Mouse (Mus musculus): ENCODE measurements around the gene Fbxo2. TPM values are rescaled to one million over a fixed set of nuclear protein-coding genes. Genes with fewer than 3 reads are reported as not detected.
"Not testable (repeated sequence)": the region's sequence is repeated elsewhere in the genome, so short reads cannot be mapped to it uniquely, and the experiment has no call there.

The Fbxo2 gene
- polyA plus RNA-seq, 1 experiment from 2014 or later, result 1.0 TPM

- H3K27me3 ChIP-seq, result peaks cover 79% of the 10 kb centered on the region
- ATAC-seq, result no peak
- H3K9me3 ChIP-seq (replicated peaks), result no peaks in the 10 kb centered on the region
- no peaks in the 10 kb centered on the region for H3K36me3 ChIP-seq (ENCODE audit: poor library complexity, severe bottlenecking)
- H3K4me2 ChIP-seq, result no peak overlapping the region
- no peak overlapping the region for H3K27ac ChIP-seq
- H3K4me3 ChIP-seq, result no peak overlapping the region
- no peak overlapping the region for H3K9ac ChIP-seq
- peaks cover 37% of the 10 kb centered on the region for H3K4me1 ChIP-seq
- WGBS, result 5% methylated on average over 17 of the region's 17 CpGs
Measured at GRCm38 (mm10) chr4:148165551-148165950, 5.1 kb downstream of the Fbxo2 start.

GRCm38 (mm10) chr4:148166431-148166830 lies 6.0 kb downstream of the Fbxo2 start:
- ATAC-seq, result peak; percentile 54
- Histone ChIP-seq H3K9ac (no peak overlapping the region), H3K27me3 (peaks cover 71% of the 10 kb centered on the region), H3K4me2 (peak overlapping the region; percentile 44), H3K27ac (0 out of 2 replicates have a peak overlapping the region, but pooled peaks have one; percentile 26), H3K36me3 (ENCODE audit: poor library complexity, severe bottlenecking) (no peaks in the 10 kb centered on the region), H3K9me3 (replicated peaks) (no peaks in the 10 kb centered on the region), H3K4me1 (peaks cover 30% of the 10 kb centered on the region), H3K4me3 (peak overlapping the region; percentile 4; the same call in 1 of the 2 replicates)
- WGBS, result 6% methylated on average over 10 of the region's 10 CpGs

- H3K9me3 ChIP-seq (replicated peaks), result no peaks in the 10 kb centered on the region
- no peaks in the 10 kb centered on the region for H3K36me3 ChIP-seq (ENCODE audit: poor library complexity, severe bottlenecking)
- ATAC-seq, result no peak
- H3K4me3 ChIP-seq, result peak overlapping the region; percentile 4; the same call in 1 of the 2 replicates
- H3K4me1 ChIP-seq, result peaks cover 30% of the 10 kb centered on the region
- H3K27me3 ChIP-seq, result peaks cover 71% of the 10 kb centered on the region
- no peak overlapping the region for H3K27ac ChIP-seq
- WGBS, result 19% methylated on average over 3 of the region's 4 CpGs
- peak overlapping the region; percentile 44 for H3K4me2 ChIP-seq
- no peak overlapping the region for H3K9ac ChIP-seq
Measured at GRCm38 (mm10) chr4:148166986-148167385, 6.6 kb downstream of the Fbxo2 start.

GRCm38 (mm10) chr4:148168287-148168686 lies 7.9 kb downstream of the Fbxo2 start:
- no peak overlapping the region for H3K27ac ChIP-seq
- H3K27me3 ChIP-seq, result peaks cover 70% of the 10 kb centered on the region
- no peaks in the 10 kb centered on the region for H3K9me3 ChIP-seq (replicated peaks)
- no peak overlapping the region for H3K9ac ChIP-seq
- H3K36me3 ChIP-seq (ENCODE audit: poor library complexity, severe bottlenecking), result no peaks in the 10 kb centered on the region
- H3K4me2 ChIP-seq, result no peak overlapping the region
- H3K4me3 ChIP-seq, result no peak overlapping the region
- no peak for ATAC-seq
- 29% methylated on average over 7 of the region's 7 CpGs for WGBS
- peaks cover 32% of the 10 kb centered on the region for H3K4me1 ChIP-seq

GRCm38 (mm10) chr4:148169586-148169985 lies 9.2 kb downstream of the Fbxo2 start:
- Histone ChIP-seq H3K9ac (no peak overlapping the region), H3K4me2 (no peak overlapping the region), H3K27ac (no peak overlapping the region), H3K4me3 (no peak overlapping the region), H3K4me1 (peaks cover 36% of the 10 kb centered on the region), H3K27me3 (peaks cover 70% of the 10 kb centered on the region), H3K36me3 (ENCODE audit: poor library complexity, severe bottlenecking) (no peaks in the 10 kb centered on the region), H3K9me3 (replicated peaks) (no peaks in the 10 kb centered on the region)
- 24% methylated on average over 15 of the region's 15 CpGs for WGBS
- no peak for ATAC-seq

GRCm38 (mm10) chr4:148170842-148171241 lies 10.4 kb downstream of the Fbxo2 start:
- H3K36me3 ChIP-seq (ENCODE audit: poor library complexity, severe bottlenecking), result no peaks in the 10 kb centered on the region
- H3K27ac ChIP-seq, result no peak overlapping the region
- H3K4me2 ChIP-seq, result no peak overlapping the region
- WGBS, result 0% methylated on average over 2 of the region's 2 CpGs
- peaks cover 27% of the 10 kb centered on the region for H3K4me1 ChIP-seq
- peaks cover 70% of the 10 kb centered on the region for H3K27me3 ChIP-seq
- H3K9ac ChIP-seq, result no peak overlapping the region
- H3K4me3 ChIP-seq, result no peak overlapping the region
- H3K9me3 ChIP-seq (replicated peaks), result no peaks in the 10 kb centered on the region
- ATAC-seq, result no peak

- Histone ChIP-seq H3K4me2 (no peak overlapping the region), H3K9ac (no peak overlapping the region), H3K27ac (no peak overlapping the region), H3K9me3 (replicated peaks) (no peaks in the 10 kb centered on the region), H3K4me1 (peaks cover 23% of the 10 kb centered on the region), H3K36me3 (ENCODE audit: poor library complexity, severe bottlenecking) (no peaks in the 10 kb centered on the region), H3K27me3 (peaks cover 70% of the 10 kb centered on the region), H3K4me3 (no peak overlapping the region)
- ATAC-seq, result no peak
- 5% methylated on average over 3 of the region's 3 CpGs for WGBS
Measured at GRCm38 (mm10) chr4:148171261-148171660, 10.8 kb downstream of the Fbxo2 start.

- peak overlapping the region; percentile 53 for H3K4me2 ChIP-seq
- no peak overlapping the region for H3K27ac ChIP-seq
- peak overlapping the region; percentile 50 for H3K9ac ChIP-seq
- H3K4me1 ChIP-seq, result peaks cover 16% of the 10 kb centered on the region
- H3K4me3 ChIP-seq, result peak overlapping the region; percentile 32
- under 1% methylated on average over 30 of the region's 30 CpGs for WGBS
- peaks cover 85% of the 10 kb centered on the region for H3K27me3 ChIP-seq
- peak; percentile 63; the same call in 1 of the 2 replicates for ATAC-seq
- H3K9me3 ChIP-seq (replicated peaks), result no peaks in the 10 kb centered on the region
- no peaks in the 10 kb centered on the region for H3K36me3 ChIP-seq (ENCODE audit: poor library complexity, severe bottlenecking)
Measured at GRCm38 (mm10) chr4:148173811-148174494, 13.5 kb downstream of the Fbxo2 start.

GRCm38 (mm10) chr4:148174495-148174862 lies 14.1 kb downstream of the Fbxo2 start:
- H3K27ac ChIP-seq, result no peak overlapping the region

GRCm38 (mm10) chr4:148176603-148177002 lies 16.2 kb downstream of the Fbxo2 start:
- not testable (repeated sequence) for H3K27ac ChIP-seq; H3K36me3 ChIP-seq (ENCODE audit: poor library complexity, severe bottlenecking); ATAC-seq; H3K9ac ChIP-seq; H3K4me3 ChIP-seq; H3K9me3 ChIP-seq (replicated peaks); H3K4me2 ChIP-seq
- Histone ChIP-seq H3K27me3 (peaks cover 88% of the 10 kb centered on the region), H3K4me1 (peaks cover 17% of the 10 kb centered on the region)
- WGBS, result 70% methylated on average over 5 of the region's 6 CpGs

More at GRCm38 (mm10) chr4:148174495-148174862, 14.1 kb downstream of the Fbxo2 start:
- Histone ChIP-seq H3K9me3 (replicated peaks) (no peaks in the 10 kb centered on the region), H3K4me1 (peaks cover 16% of the 10 kb centered on the region), H3K9ac (peak overlapping the region; percentile 50; the same call in 1 of the 2 replicates), H3K4me2 (peak overlapping the region; percentile 53), H3K36me3 (ENCODE audit: poor library complexity, severe bottlenecking) (no peaks in the 10 kb centered on the region), H3K27me3 (peaks cover 87% of the 10 kb centered on the region), H3K4me3 (peak overlapping the region; percentile 32)
- ATAC-seq, result no peak
- WGBS, result 4% methylated on average over 12 of the region's 12 CpGs

- H3K9ac ChIP-seq, result no peak overlapping the region
- H3K27ac ChIP-seq, result no peak overlapping the region
- no peak overlapping the region for H3K4me3 ChIP-seq
- ATAC-seq, result no peak
- H3K9me3 ChIP-seq (replicated peaks), result no peaks in the 10 kb centered on the region
- peaks cover 26% of the 10 kb centered on the region for H3K4me1 ChIP-seq
- H3K27me3 ChIP-seq, result peaks cover 78% of the 10 kb centered on the region
- H3K4me2 ChIP-seq, result no peak overlapping the region
- no peaks in the 10 kb centered on the region for H3K36me3 ChIP-seq (ENCODE audit: poor library complexity, severe bottlenecking)
Measured at GRCm38 (mm10) chr4:148177716-148178115, 17.3 kb downstream of the Fbxo2 start.

GRCm38 (mm10) chr4:148181483-148181882 lies 21.1 kb downstream of the Fbxo2 start:
- peaks cover 65% of the 10 kb centered on the region for H3K27me3 ChIP-seq
- no peaks in the 10 kb centered on the region for H3K9me3 ChIP-seq (replicated peaks)
- 85% methylated on average over 12 of the region's 12 CpGs for WGBS
- no peak for ATAC-seq
- no peak overlapping the region for H3K4me2 ChIP-seq
- H3K36me3 ChIP-seq (ENCODE audit: poor library complexity, severe bottlenecking), result no peaks in the 10 kb centered on the region
- H3K9ac ChIP-seq, result no peak overlapping the region
- peaks cover 19% of the 10 kb centered on the region for H3K4me1 ChIP-seq
- H3K4me3 ChIP-seq, result no peak overlapping the region
- H3K27ac ChIP-seq, result no peak overlapping the region

GRCm38 (mm10) chr4:148182363-148182762 lies 21.9 kb downstream of the Fbxo2 start:
- ATAC-seq, result peak; percentile 60; the same call in 1 of the 2 replicates
- WGBS, result 13% methylated on average over 8 of the region's 8 CpGs
- Histone ChIP-seq H3K36me3 (ENCODE audit: poor library complexity, severe bottlenecking) (no peaks in the 10 kb centered on the region), H3K4me1 (peaks cover 19% of the 10 kb centered on the region), H3K27me3 (peaks cover 62% of the 10 kb centered on the region), H3K4me3 (no peak overlapping the region), H3K27ac (no peak overlapping the region; the same call in 1 of the 2 replicates), H3K9ac (no peak overlapping the region), H3K4me2 (no peak overlapping the region), H3K9me3 (replicated peaks) (no peaks in the 10 kb centered on the region)
